Mouse (Mus musculus) thymus, adult 2 months (tissue): ENCODE results near the gene Tnfrsf22.

Experiments used
- CTCF ChIP-seq: fragments of 200-500 bp; IDR thresholded peaks from 2 replicates; pipeline ENCODE4 v1.5.1; 2012; ENCODE audit warnings: mild to moderate bottlenecking, control low read depth, low read length, moderate library complexity, borderline replicate concordance; ENCODE audit not compliant: control insufficient read depth, poor library complexity, insufficient read depth; ENCODE audit errors: extremely low read depth
- POLR2A ChIP-seq: fragments of 200-500 bp; IDR thresholded peaks from 2 replicates; pipeline ENCODE4 v1.6.1; 2012; ENCODE audit warnings: mild to moderate bottlenecking, low read length, control low read depth, moderate library complexity; ENCODE audit not compliant: control insufficient read depth, poor library complexity, insufficient read depth; ENCODE audit errors: extremely low read depth

DNA sequence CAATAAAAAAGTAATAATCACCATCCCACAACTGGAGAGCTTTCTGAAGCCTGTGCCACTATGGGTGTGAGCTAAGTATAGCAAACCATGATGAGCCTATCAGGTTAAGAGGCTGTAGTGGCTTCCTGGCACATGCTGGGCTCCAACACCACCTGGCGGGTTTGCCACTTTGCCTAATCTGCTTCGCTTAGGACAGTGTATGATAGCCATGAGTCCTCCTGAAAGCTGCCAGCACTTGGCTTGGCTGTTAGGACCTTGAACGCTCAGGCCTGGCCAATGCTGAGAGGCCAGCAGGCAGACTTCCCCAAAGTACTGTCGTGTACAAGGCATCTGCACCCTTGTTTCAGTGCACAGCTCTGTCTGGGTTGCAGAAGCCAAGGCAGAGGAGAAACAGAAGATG, 61.5 kb downstream of the Tnfrsf22 start:
- TF ChIP-seq POLR2A = no peak
- no peak for TF ChIP-seq CTCF
